Mouse (Mus musculus) C2C12 (cell line): Measurements from ENCODE around the gene Anxa5.

Experiments used
- CEBPB ChIP-seq: IDR thresholded peaks from one replicate; pipeline ENCODE4 v1.6.1; 2011; ENCODE audit warnings: low read depth, mild to moderate bottlenecking, control low read depth, moderate library complexity
- CTCF ChIP-seq: IDR thresholded peaks from one replicate; pipeline ENCODE4 v1.5.1; 2011; ENCODE audit not compliant: control insufficient read depth, insufficient read depth, insufficient read length
- FOSL1 ChIP-seq: IDR thresholded peaks from one replicate; pipeline ENCODE4 v1.8.0; 2011; ENCODE audit warnings: mild to moderate bottlenecking, low read length; ENCODE audit not compliant: poor library complexity, insufficient read depth, severe bottlenecking
- MAX ChIP-seq: IDR thresholded peaks from one replicate; pipeline ENCODE4 v1.6.1; 2011; ENCODE audit warnings: mild to moderate bottlenecking, control low read depth
- MYOD1 ChIP-seq: IDR thresholded peaks from one replicate; pipeline ENCODE4 v1.6.1; 2011; ENCODE audit warnings: low read depth; ENCODE audit not compliant: control insufficient read depth, insufficient read length
- MYOG ChIP-seq: IDR thresholded peaks from one replicate; pipeline ENCODE4 v1.6.1; 2011; ENCODE audit not compliant: control insufficient read depth, insufficient read length; ENCODE audit errors: extremely low read depth
- USF1 ChIP-seq: IDR thresholded peaks from one replicate; pipeline ENCODE4 v1.6.1; 2011; ENCODE audit warnings: low read depth, mild to moderate bottlenecking, control low read depth, moderate library complexity

- no peak for TF ChIP-seq CTCF
- no peak for TF ChIP-seq MAX
- no peak for TF ChIP-seq MYOG
- no peak for TF ChIP-seq USF1
- no peak for TF ChIP-seq MYOD1
- no peak for TF ChIP-seq FOSL1
- no peak for TF ChIP-seq CEBPB
Observed at GRCm38 (mm10) chr3:36460717-36461116, 15.0 kb downstream of the Anxa5 start.
